Mouse (Mus musculus) MEL (cell line): ENCODE measurements around the gene Laptm4a. TPM values are rescaled to one million over a fixed set of nuclear protein-coding genes. Genes with fewer than 3 reads are reported as not detected.

ENCODE experiments used
- DNase-seq: peaks from one replicate; pipeline ENCODE4 v3.0.0; 2011; ENCODE audit warnings: low read depth, low spot score
- H3K27ac ChIP-seq: 2 replicates; pipeline ENCODE4 v1.5.1; 2012; ENCODE audit warnings: low read depth, mild to moderate bottlenecking, control low read depth, low read length, moderate library complexity; ENCODE audit not compliant: control insufficient read depth
- H3K27me3 ChIP-seq, 2 experiments: fragments of 150-350 bp in 1 of 2; sonication (generic) in 1 of 2; 2 replicates each; pipeline ENCODE4 v1.6.1; 2012; ENCODE audit warnings: low read length in 2 of 2, mild to moderate bottlenecking in 2 of 2, improper control_type of control experiment in 1 of 2, moderate library complexity in 1 of 2; ENCODE audit not compliant: insufficient read depth in 2 of 2, control insufficient read depth in 1 of 2
- H3K36me3 ChIP-seq, 2 experiments: 2 replicates each; pipeline ENCODE4 v1.6.1; 2012 to 2014; ENCODE audit warnings: low read length in 2 of 2, improper control_type of control experiment in 1 of 2, inconsistent platforms in 1 of 2, mild to moderate bottlenecking in 1 of 2; ENCODE audit not compliant: insufficient read depth in 2 of 2, control insufficient read depth in 1 of 2
- H3K4me1 ChIP-seq, 2 experiments: fragments of 150-350 bp in 1 of 2; sonication (generic) in 1 of 2; 2 replicates each; pipeline ENCODE4 v1.6.1; 2012; ENCODE audit warnings: low read length in 2 of 2, improper control_type of control experiment in 1 of 2, mild to moderate bottlenecking in 1 of 2; ENCODE audit not compliant: insufficient read depth in 2 of 2, control insufficient read depth in 1 of 2
- H3K4me3 ChIP-seq, 2 experiments: fragments of 150-350 bp in 1 of 2; sonication (generic) in 1 of 2; 2 replicates each; pipeline ENCODE4 v1.5.1; 2012; ENCODE audit warnings: low read depth in 2 of 2, low read length in 2 of 2, mild to moderate bottlenecking in 2 of 2, moderate library complexity in 2 of 2, control low read depth in 1 of 2, improper control_type of control experiment in 1 of 2; ENCODE audit not compliant: control insufficient read depth in 1 of 2, insufficient read depth in 1 of 2
- H3K79me2 ChIP-seq: 2 replicates; pipeline ENCODE4 v1.6.1; 2012; ENCODE audit warnings: mild to moderate bottlenecking, low read length, moderate library complexity; ENCODE audit not compliant: control insufficient read depth, poor library complexity, insufficient read depth
- H3K9ac ChIP-seq: 2 replicates; pipeline ENCODE4 v1.6.1; 2012; ENCODE audit warnings: low read depth, mild to moderate bottlenecking, control low read depth, low read length, moderate library complexity; ENCODE audit not compliant: control insufficient read depth, poor library complexity, severe bottlenecking
- H3K9me3 ChIP-seq: fragments of 150-350 bp; sonication (generic); replicated peaks from 2 replicates; pipeline ENCODE4 v1.6.1; 2012; ENCODE audit warnings: mild to moderate bottlenecking, low read length, improper control_type of control experiment, moderate library complexity; ENCODE audit not compliant: insufficient read depth
- CHD2 ChIP-seq: IDR thresholded peaks from 2 replicates; pipeline ENCODE4 v1.6.1; 2011; ENCODE audit warnings: low read length, improper control_type of control experiment
- HCFC1 ChIP-seq: IDR thresholded peaks from 2 replicates; pipeline ENCODE4 v1.6.1; 2012; ENCODE audit warnings: low read depth, mild to moderate bottlenecking, inconsistent platforms, low read length, improper control_type of control experiment, moderate library complexity
- KAT2A ChIP-seq: conservative IDR thresholded peaks from 2 replicates; pipeline ENCODE4 v1.6.1; 2012; ENCODE audit warnings: low read depth, low read length, improper control_type of control experiment, inconsistent platforms
- MAFK ChIP-seq: IDR thresholded peaks from 2 replicates; pipeline ENCODE4 v1.6.1; 2011; ENCODE audit warnings: low read depth, mild to moderate bottlenecking, low read length, improper control_type of control experiment, borderline replicate concordance
- MAZ ChIP-seq: IDR thresholded peaks from 2 replicates; pipeline ENCODE4 v1.6.1; 2012; ENCODE audit warnings: low read depth, mild to moderate bottlenecking, inconsistent platforms, low read length, improper control_type of control experiment
- MEF2A ChIP-seq: IDR thresholded peaks from 2 replicates; pipeline ENCODE4 v1.6.1; 2014; ENCODE audit warnings: low read depth, mild to moderate bottlenecking, inconsistent platforms, low read length, improper control_type of control experiment; ENCODE audit not compliant: poor library complexity, insufficient replicate concordance, severe bottlenecking; ENCODE audit errors: extremely low read depth
- NRF1 ChIP-seq: IDR thresholded peaks from 2 replicates; pipeline ENCODE4 v1.6.1; 2014; ENCODE audit warnings: low read depth, mild to moderate bottlenecking, inconsistent platforms, low read length, improper control_type of control experiment, moderate library complexity; ENCODE audit not compliant: poor library complexity, insufficient read depth, severe bottlenecking
- POLR2AphosphoS2 ChIP-seq: IDR thresholded peaks from 2 replicates; pipeline ENCODE4 v1.6.1; 2011; ENCODE audit warnings: low read length, improper control_type of control experiment
- RAD21 ChIP-seq: IDR thresholded peaks from 2 replicates; pipeline ENCODE4 v1.6.1; 2011; ENCODE audit warnings: mild to moderate bottlenecking, low read depth, low read length, improper control_type of control experiment
- RCOR1 ChIP-seq: IDR thresholded peaks from 2 replicates; pipeline ENCODE4 v1.6.1; 2012; ENCODE audit warnings: low read depth, mild to moderate bottlenecking, inconsistent platforms, low read length, improper control_type of control experiment
- SIN3A ChIP-seq: IDR thresholded peaks from 2 replicates; pipeline ENCODE4 v1.6.1; 2012; ENCODE audit warnings: low read length, improper control_type of control experiment, inconsistent platforms
- SMC3 ChIP-seq: IDR thresholded peaks from 2 replicates; pipeline ENCODE4 v1.6.1; 2011; ENCODE audit warnings: low read depth, low read length, improper control_type of control experiment
- TCF12 ChIP-seq: IDR thresholded peaks from 2 replicates; pipeline ENCODE4 v1.6.1; 2014; ENCODE audit warnings: low read depth, mild to moderate bottlenecking, inconsistent platforms, low read length, improper control_type of control experiment, moderate library complexity
- ZNF384 ChIP-seq: IDR thresholded peaks from 2 replicates; pipeline ENCODE4 v1.6.1; 2012; ENCODE audit warnings: low read depth, mild to moderate bottlenecking, inconsistent platforms, low read length, improper control_type of control experiment
- polyA plus RNA-seq, 2 experiments: library from polyadenylated mRNA; stranded (reverse) in 1 of 2; unstranded in 1 of 2; fragments of >175 nt in 1 of 2; fragments of >200 nt in 1 of 2; gene quantifications; 2 replicates each; pipeline versions ENCODE4 v1.2.1 to v1.2.4; 2012; ENCODE audit warnings: low replicate concordance in 2 of 2, low read depth in 1 of 2; ENCODE audit not compliant: insufficient read length in 2 of 2, insufficient read depth in 1 of 2, missing spikeins in 1 of 2
- total RNA-seq: library from RNA; depleted of rRNA; stranded (reverse); fragments of 300-350 nt; gene quantifications from 2 replicates; pipeline ENCODE4 v1.2.3, GENCODE M21; 2012

Gene Laptm4a
- total and polyA plus RNA-seq, 3 experiments, result 49.0 to 49.7 TPM; not detected in 1

GRCm38 (mm10) chr12:8902479-8902878 is 19.0 kb upstream of the Laptm4a start:
- Histone ChIP-seq H3K36me3 (peaks cover 0 to 10% of the 10 kb centered on the region in 2 experiments; a peak in 2 of 4 replicates), H3K79me2 (no peaks in the 10 kb centered on the region), H3K27ac (no peak overlapping the region), H3K9ac (no peak overlapping the region), H3K4me3 (no peak overlapping the region), H3K4me1 (peaks cover 0 to 10% of the 10 kb centered on the region in 2 experiments; a peak in 3 of 4 replicates), H3K9me3 (no peaks in the 10 kb centered on the region), H3K27me3 (no peaks in the 10 kb centered on the region)
- no peak for TF ChIP-seq MAFK
- no peak for TF ChIP-seq MAZ
- no peak for TF ChIP-seq POLR2AphosphoS2
- no peak for DNase-seq

GRCm38 (mm10) chr12:8912860-8913685 is 8.4 kb upstream of the Laptm4a start:
- no peak overlapping the region for H3K4me3 ChIP-seq
- no peak for DNase-seq
- no peaks in the 10 kb centered on the region for H3K79me2 ChIP-seq
- no peaks in the 10 kb centered on the region for H3K4me1 ChIP-seq
- no peak overlapping the region for H3K9ac ChIP-seq
- H3K9me3 ChIP-seq, result no peaks in the 10 kb centered on the region
- no peak overlapping the region for H3K27ac ChIP-seq
- H3K27me3 ChIP-seq, result no peaks in the 10 kb centered on the region
- no peaks in the 10 kb centered on the region for H3K36me3 ChIP-seq
- TF ChIP-seq NRF1, result no peak
- TF ChIP-seq SMC3, result no peak
- no peak for TF ChIP-seq SIN3A
- TF ChIP-seq RCOR1, result no peak
- TF ChIP-seq HCFC1, result no peak
- TF ChIP-seq ZNF384, result no peak
- no peak for TF ChIP-seq KAT2A
- TF ChIP-seq RAD21, result no peak
- no peak for TF ChIP-seq CHD2
- no peak for TF ChIP-seq TCF12
- no peak for TF ChIP-seq MEF2A
